Comparison of ENCODE assay signal across 10 mouse cellular contexts in the genomic region with DNA sequence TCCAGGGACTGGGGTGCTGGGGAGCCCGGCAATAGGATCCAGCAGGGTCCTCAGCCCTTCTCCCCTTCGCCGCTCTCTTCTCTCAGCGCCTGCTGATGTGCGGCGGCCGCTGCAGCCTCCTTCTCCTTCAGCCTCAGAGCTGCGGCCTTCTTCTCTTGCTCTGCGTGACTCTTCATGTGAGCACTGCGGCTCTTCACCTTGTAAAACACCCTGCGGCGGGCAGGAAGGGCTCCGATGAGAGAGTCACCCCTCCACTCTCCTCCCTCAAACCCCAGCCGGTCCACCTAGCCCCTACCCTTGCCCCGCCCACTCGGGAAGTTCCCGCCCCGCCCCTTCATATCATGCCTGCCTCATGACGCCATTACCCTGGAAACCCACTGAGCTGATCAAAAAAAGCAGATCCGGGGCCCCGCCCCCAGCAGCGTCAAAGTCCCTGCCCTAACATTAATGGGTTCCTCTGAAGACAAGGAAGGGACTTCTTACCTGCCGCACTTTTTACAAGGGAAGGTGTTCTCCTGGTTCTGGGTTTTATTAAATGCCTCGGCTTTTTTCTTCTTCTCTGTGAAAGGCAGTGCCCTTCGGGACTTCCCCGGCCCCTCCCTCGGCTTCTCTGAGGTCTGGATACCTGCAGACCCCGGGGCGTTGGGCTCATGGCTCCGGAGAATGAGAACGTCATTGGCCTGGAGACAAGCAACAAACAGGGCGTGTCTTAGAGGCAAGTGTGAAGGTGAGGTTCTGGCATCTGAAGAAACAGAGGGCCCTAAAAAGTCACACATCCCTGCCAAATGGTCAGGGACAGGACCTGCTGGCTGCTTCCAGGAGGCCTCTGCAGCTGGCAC. TPM values are rescaled to one million over a fixed set of nuclear protein-coding genes. Genes with fewer than 3 reads are reported as not detected.
DNase-seq lines count a peak whose midpoint lies in the region; ATAC-seq and TF ChIP-seq lines count a peak whose summit lies in the region.
"Had no signal": no experiment of that assay in that cellular context is flagged by ENCODE, and none has a peak within 500 bp of the region (broad histone marks: within the 10 kb centered on the region; RNA-seq: fewer than 3 reads in every experiment).

No protein-coding gene starts in this region.

- WGBS in liver, postnatal 0 days (ENCODE audit: insufficient replicate concordance), result 74% methylated on average over 32 of the region's 32 CpGs

- peak; percentile 46 for ATAC-seq in erythroblast, adult 5-6 weeks (replicated peaks; ENCODE audit: low FRiP score, poor library complexity, severe bottlenecking)
- ATAC-seq in liver, postnatal 0 days, result no peak

- TF ChIP-seq CTCF in liver, postnatal 0 days (IDR thresholded peaks at IDR 0.05; ENCODE audit: low read depth), result no peak

- peak; percentile 32 for DNase-seq in adrenal gland, postnatal 25 days
- DNase-seq in adrenal gland, adult 18-20 months (ENCODE audit: low spot score in 2 of 2), result no peak
- peak; percentile 6 for DNase-seq in kidney, adult 11 months
- no peak for DNase-seq in kidney, postnatal 14 days
- peak; percentile 72 for DNase-seq in liver, postnatal 0 days
- no peak for DNase-seq in layer of hippocampus, postnatal 14 days (ENCODE audit: low spot score in 2 of 2)
- no peak for DNase-seq in neural tube, embryonic 10.5 days (ENCODE audit: extremely low spot score, low spot score)

- H3K36me3 ChIP-seq in liver, postnatal 0 days (replicated peaks; ENCODE audit: insufficient read depth, low read length), result peaks cover 61% of the 10 kb centered on the region

- H3K4me1 ChIP-seq in liver, postnatal 0 days (ENCODE audit: insufficient read depth), result peaks cover 45% of the 10 kb centered on the region

- H3K4me3 ChIP-seq in liver, postnatal 0 days (ENCODE audit: low read depth, low read length), result peak overlapping the region; percentile 51
- H3K4me3 ChIP-seq: neural tube, embryonic 15.5 days had no signal

- peak overlapping the region; percentile 52 for H3K9ac ChIP-seq in liver, postnatal 0 days (replicated peaks)
- H3K9ac ChIP-seq: neural tube, embryonic 15.5 days had no signal

- no peaks in the 10 kb centered on the region for H3K27me3 ChIP-seq in liver, postnatal 0 days (ENCODE audit: insufficient read depth, low read length)
- H3K27me3 ChIP-seq: neural tube, embryonic 15.5 days had no signal

- peak overlapping the region; percentile 62 for H3K4me2 ChIP-seq in liver, postnatal 0 days (ENCODE audit: low read depth, low read length)
- H3K4me2 ChIP-seq: midbrain, embryonic 11.5 days; neural tube, embryonic 15.5 days had no signal

- TF ChIP-seq EP300 in liver, postnatal 0 days (IDR thresholded peaks at IDR 0.05; ENCODE audit: low read depth), result no peak

- no peaks in the 10 kb centered on the region for H3K9me3 ChIP-seq in liver, postnatal 0 days (ENCODE audit: low read length)
- H3K9me3 ChIP-seq: neural tube, embryonic 15.5 days had no signal

- peak overlapping the region; percentile 89 for H3K27ac ChIP-seq in liver, postnatal 0 days (ENCODE audit: low read depth)
- H3K27ac ChIP-seq: neural tube, embryonic 15.5 days had no signal

RNA-seq across cellular contexts. Expression of a gene that starts 4.3 kb away (rescaled TPM):
- total RNA-seq in adrenal gland, postnatal 25 days (2021), result 0.64 TPM in 1 of 2 replicates, not detected in the other
- total RNA-seq in adrenal gland, adult 18-20 months (2021), result under 1 TPM; 0.26 to 0.36 TPM
- 1.5 and 4.4 TPM in 2 replicates for total RNA-seq in erythroblast, adult 5-6 weeks (2015; ENCODE audit: low replicate concordance)
- total RNA-seq in erythroblast, adult 5-6 weeks (2017; ENCODE audit: low replicate concordance), result 1.0 and 4.5 TPM in 2 replicates
- polyA plus RNA-seq in liver, postnatal 0 days (2015; fragmentation: Nextera tagmentation; extraction: Ambion mirVana), result 0.28 and 0.35 TPM in 2 replicates
- total RNA-seq in layer of hippocampus, postnatal 14 days (2021), result 1 to 10 TPM; 3.3 to 4.5 TPM

RNA-seq across cellular contexts. Expression of a gene that starts 38.4 kb away (rescaled TPM):
- 11.9 and 20.7 TPM in 2 replicates for total RNA-seq in adrenal gland, postnatal 25 days (2021)
- total RNA-seq in adrenal gland, adult 18-20 months (2021), result 10 to 100 TPM; 15.5 to 16.8 TPM
- total RNA-seq in erythroblast, adult 5-6 weeks (2015; ENCODE audit: low replicate concordance), result 0.63 TPM in 1 of 2 replicates, not detected in the other
- total RNA-seq in erythroblast, adult 5-6 weeks (2017; ENCODE audit: low replicate concordance), result not detected in 2 replicates
- 0.13 and 0.21 TPM in 2 replicates for polyA plus RNA-seq in liver, postnatal 0 days (2015; fragmentation: Nextera tagmentation; extraction: Ambion mirVana)
- 100 to 1,000 TPM in 1 of 2 experiments, 10 to 100 TPM in 1; 94.3 to 102 TPM for total RNA-seq in layer of hippocampus, postnatal 14 days (2021)

RNA-seq across cellular contexts. Expression of a gene that starts 52.1 kb away (rescaled TPM):
- 4.9 and 5.0 TPM in 2 replicates for total RNA-seq in adrenal gland, postnatal 25 days (2021)
- 1 to 10 TPM; 3.4 to 5.4 TPM for total RNA-seq in adrenal gland, adult 18-20 months (2021)
- total RNA-seq in erythroblast, adult 5-6 weeks (2015; ENCODE audit: low replicate concordance), result not detected in 2 replicates
- total RNA-seq in erythroblast, adult 5-6 weeks (2017; ENCODE audit: low replicate concordance), result 0.42 and 2.3 TPM in 2 replicates
- 1.9 and 2.0 TPM in 2 replicates for polyA plus RNA-seq in liver, postnatal 0 days (2015; fragmentation: Nextera tagmentation; extraction: Ambion mirVana)
- total RNA-seq in layer of hippocampus, postnatal 14 days (2021), result 1 to 10 TPM; 4.7 to 5.0 TPM

Comparison
In these comparisons a context has a peak if more than half of its experiments do, and no peak if none do; other contexts are left out.
1. DNase-seq: peak in adrenal gland, postnatal 25 days (single experiment), kidney, adult 11 months (single experiment) and liver, postnatal 0 days (single experiment); none in adrenal gland, adult 18-20 months (0 of 2), kidney, postnatal 14 days (single experiment), layer of hippocampus, postnatal 14 days (0 of 2) and neural tube, embryonic 10.5 days (single experiment).